Mouse (Mus musculus): ENCODE measurements around the gene Slc35e2.

- TF ChIP-seq CTCF (conservative IDR thresholded peaks at IDR 0.05; ENCODE audit: low read length) (no peak), POU5F1 (IDR thresholded peaks at IDR 0.05; ENCODE audit: borderline replicate concordance, low read length) (no peak), NANOG (IDR thresholded peaks at IDR 0.05; ENCODE audit: borderline replicate concordance, low read length) (no peak)
These were observed 5.4 kb upstream of the Slc35e2 start for GRCm38 (mm10) chr4:155595777-155596176.

Data from E14TG2a.4 (cell line).